ENCODE assay signal across 8 mouse cellular contexts in the genomic region with DNA sequence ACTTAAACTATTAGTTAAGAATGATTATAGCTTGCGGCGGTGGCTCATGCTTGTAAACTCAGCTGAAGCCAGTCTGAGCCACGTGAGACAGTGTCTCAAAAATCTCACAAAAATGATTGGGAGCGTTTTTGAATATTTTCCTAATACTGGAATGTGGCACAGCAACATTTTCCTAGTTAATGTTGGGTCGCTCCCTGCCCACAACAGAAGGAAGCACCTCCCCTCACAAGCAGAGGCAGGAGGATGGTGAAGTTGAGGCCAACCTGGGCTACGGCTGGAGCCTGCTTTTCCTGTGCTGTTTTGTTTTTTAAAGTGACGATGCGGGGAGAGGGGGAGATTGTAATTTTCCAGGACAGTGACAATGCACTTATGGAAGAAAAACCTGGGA. TPM values are rescaled to one million over a fixed set of nuclear protein-coding genes. Genes with fewer than 3 reads are reported as not detected.
DNase-seq lines count a peak whose midpoint lies in the region; ATAC-seq and TF ChIP-seq lines count a peak whose summit lies in the region.

No protein-coding gene starts in this region.

- H3K4me1 ChIP-seq in testis, adult 2 months (ENCODE audit: control insufficient read depth, insufficient read depth, low read length): peaks cover 4% of the 10 kb centered on the region
- H3K4me1 ChIP-seq in kidney, embryonic 15.5 days: peaks cover 29% of the 10 kb centered on the region
- H3K4me1 ChIP-seq in midbrain, postnatal 0 days (ENCODE audit: insufficient read depth, low read length): no peaks in the 10 kb centered on the region

- no peak for ATAC-seq in kidney, embryonic 15.5 days (replicated peaks; ENCODE audit: low FRiP score)
- ATAC-seq in midbrain, postnatal 0 days (ENCODE audit: low FRiP score): no peak

- peak overlapping the region; percentile 94 for H3K4me3 ChIP-seq in testis, adult 2 months (ENCODE audit: control insufficient read depth, low read depth, low read length)
- H3K4me3 ChIP-seq in kidney, embryonic 15.5 days (replicated peaks): peak overlapping the region; percentile 67
- peak overlapping the region; percentile 51 for H3K4me3 ChIP-seq in midbrain, postnatal 0 days (ENCODE audit: low read depth, low read length)

- peak overlapping the region; percentile 81 for H3K9ac ChIP-seq in kidney, embryonic 15.5 days
- H3K9ac ChIP-seq in midbrain, postnatal 0 days (replicated peaks; ENCODE audit: low read length, poor library complexity, severe bottlenecking): peak overlapping the region; percentile 68; the same call in 1 of the 2 replicates

- H3K27ac ChIP-seq in testis, adult 2 months (ENCODE audit: control insufficient read depth, insufficient read depth, low read depth, low read length): peak overlapping the region; percentile 94
- peak overlapping the region; percentile 98 for H3K27ac ChIP-seq in kidney, embryonic 15.5 days
- H3K27ac ChIP-seq in midbrain, postnatal 0 days (ENCODE audit: low read depth, low read length): peak overlapping the region; percentile 87

- H3K27me3 ChIP-seq in testis, adult 2 months (ENCODE audit: control insufficient read depth, insufficient read depth, low read length): no peaks in the 10 kb centered on the region
- H3K27me3 ChIP-seq in kidney, embryonic 15.5 days: no peaks in the 10 kb centered on the region
- H3K27me3 ChIP-seq in midbrain, postnatal 0 days (ENCODE audit: insufficient read depth, low read length): no peaks in the 10 kb centered on the region

- DNase-seq in testis, postnatal 14 days (ENCODE audit: low spot score): no peak
- DNase-seq in fibroblast of lung, adult 2 months (ENCODE audit: low read depth): peak; percentile 10
- DNase-seq in midbrain, postnatal 0 days (ENCODE audit: low spot score): peak; percentile 7
- no peak for DNase-seq in right cerebral cortex, postnatal 25 days
- no peak for DNase-seq in urinary bladder, postnatal 4 days (ENCODE audit: low spot score in 2 of 2)
- no peak for DNase-seq in layer of hippocampus, postnatal 36 days

- 1% methylated on average over 8 of the region's 8 CpGs for WGBS in kidney, embryonic 15.5 days
- WGBS in midbrain, postnatal 0 days: 7% methylated on average over 8 of the region's 8 CpGs

- no peak for TF ChIP-seq POLR2A in testis, adult 2 months (IDR thresholded peaks at IDR 0.05; ENCODE audit: control insufficient read depth, low read depth, low read length)

- no peaks in the 10 kb centered on the region for H3K36me3 ChIP-seq in testis, adult 2 months (ENCODE audit: control insufficient read depth, insufficient read depth, low read length)
- H3K36me3 ChIP-seq in kidney, embryonic 15.5 days: peaks cover 37% of the 10 kb centered on the region
- peaks cover 22% of the 10 kb centered on the region for H3K36me3 ChIP-seq in midbrain, postnatal 0 days (ENCODE audit: insufficient read depth, low read length)

- peak overlapping the region; percentile 66 for H3K4me2 ChIP-seq in kidney, embryonic 15.5 days
- peak overlapping the region; percentile 72 for H3K4me2 ChIP-seq in midbrain, postnatal 0 days (ENCODE audit: low read depth, low read length, poor library complexity, severe bottlenecking)

- TF ChIP-seq CTCF in testis, adult 2 months (IDR thresholded peaks at IDR 0.05; ENCODE audit: control insufficient read depth, insufficient read depth, insufficient replicate concordance, low read depth, low read length): no peak
- TF ChIP-seq CTCF in midbrain, postnatal 0 days (IDR thresholded peaks at IDR 0.05): no peak

- H3K9me3 ChIP-seq in kidney, embryonic 15.5 days (replicated peaks): no peaks in the 10 kb centered on the region
- no peaks in the 10 kb centered on the region for H3K9me3 ChIP-seq in midbrain, postnatal 0 days (ENCODE audit: low read length)

RNA-seq across cellular contexts. Expression of gene Eci1, which starts 0.7 kb away (rescaled TPM):
- 8.9 and 9.0 TPM in 2 replicates for polyA plus RNA-seq in testis, adult 2 months (2012; rRNA removed)
- 115 and 117 TPM in 2 replicates for polyA plus RNA-seq in kidney, embryonic 15.5 days (2015; fragmentation: Nextera tagmentation; extraction: Ambion mirVana)
- 20.6 and 26.6 TPM in 2 replicates for total RNA-seq in midbrain, postnatal 0 days (2014; rRNA removed)
- 31.0 and 41.1 TPM in 2 replicates for polyA plus RNA-seq in midbrain, postnatal 0 days (2015; fragmentation: Nextera tagmentation; extraction: Ambion mirVana)
- 10 to 100 TPM; 29.2 to 30.2 TPM for total RNA-seq in layer of hippocampus, postnatal 36 days (2021)

RNA-seq across cellular contexts. Expression of gene Rnps1, which starts 12.8 kb away (rescaled TPM):
- polyA plus RNA-seq in testis, adult 2 months (2012; rRNA removed): 65.0 and 68.5 TPM in 2 replicates
- polyA plus RNA-seq in kidney, embryonic 15.5 days (2015; fragmentation: Nextera tagmentation; extraction: Ambion mirVana): 293 and 318 TPM in 2 replicates
- 248 and 260 TPM in 2 replicates for total RNA-seq in midbrain, postnatal 0 days (2014; rRNA removed)
- 347 and 350 TPM in 2 replicates for polyA plus RNA-seq in midbrain, postnatal 0 days (2015; fragmentation: Nextera tagmentation; extraction: Ambion mirVana)
- total RNA-seq in layer of hippocampus, postnatal 36 days (2021): 100 to 1,000 TPM; 123 to 127 TPM

RNA-seq across cellular contexts. Expression of gene Dnase1l2, which starts 15.7 kb away (rescaled TPM):
- 6.4 and 9.3 TPM in 2 replicates for polyA plus RNA-seq in testis, adult 2 months (2012; rRNA removed)
- 2.4 and 3.2 TPM in 2 replicates for polyA plus RNA-seq in kidney, embryonic 15.5 days (2015; fragmentation: Nextera tagmentation; extraction: Ambion mirVana)
- 5.0 and 5.6 TPM in 2 replicates for total RNA-seq in midbrain, postnatal 0 days (2014; rRNA removed)
- polyA plus RNA-seq in midbrain, postnatal 0 days (2015; fragmentation: Nextera tagmentation; extraction: Ambion mirVana): 0.94 and 1.1 TPM in 2 replicates
- 10 to 100 TPM; 11.0 to 14.2 TPM for total RNA-seq in layer of hippocampus, postnatal 36 days (2021)

RNA-seq across cellular contexts. Expression of gene E4f1, which starts 42.9 kb away (rescaled TPM):
- polyA plus RNA-seq in testis, adult 2 months (2012; rRNA removed): 61.5 and 69.3 TPM in 2 replicates
- 29.9 and 36.7 TPM in 2 replicates for polyA plus RNA-seq in kidney, embryonic 15.5 days (2015; fragmentation: Nextera tagmentation; extraction: Ambion mirVana)
- total RNA-seq in midbrain, postnatal 0 days (2014; rRNA removed): 35.1 and 38.0 TPM in 2 replicates
- 25.6 and 30.6 TPM in 2 replicates for polyA plus RNA-seq in midbrain, postnatal 0 days (2015; fragmentation: Nextera tagmentation; extraction: Ambion mirVana)
- total RNA-seq in layer of hippocampus, postnatal 36 days (2021): 10 to 100 TPM; 30.3 to 42.7 TPM

RNA-seq across cellular contexts. Expression of gene Pgp, which starts 43.0 kb away (rescaled TPM):
- polyA plus RNA-seq in testis, adult 2 months (2012; rRNA removed): 597 and 738 TPM in 2 replicates
- 49.9 and 53.3 TPM in 2 replicates for polyA plus RNA-seq in kidney, embryonic 15.5 days (2015; fragmentation: Nextera tagmentation; extraction: Ambion mirVana)
- total RNA-seq in midbrain, postnatal 0 days (2014; rRNA removed): 49.6 and 50.1 TPM in 2 replicates
- polyA plus RNA-seq in midbrain, postnatal 0 days (2015; fragmentation: Nextera tagmentation; extraction: Ambion mirVana): 86.8 and 88.7 TPM in 2 replicates
- 10 to 100 TPM; 62.3 to 66.4 TPM for total RNA-seq in layer of hippocampus, postnatal 36 days (2021)

Comparison
In these comparisons a context has a peak if more than half of its experiments do, and no peak if none do; other contexts are left out.
1. DNase-seq: peak in fibroblast of lung, adult 2 months (single experiment) and midbrain, postnatal 0 days (single experiment); none in testis, postnatal 14 days (single experiment), right cerebral cortex, postnatal 25 days (single experiment), urinary bladder, postnatal 4 days (0 of 2) and layer of hippocampus, postnatal 36 days (0 of 2).
2. Peak in every context shown above with its lines, with median percentiles within 50 percentile points of each other: H3K27ac ChIP-seq and H3K4me3 ChIP-seq.